Mouse (Mus musculus): ENCODE measurements around the gene Npas3.

DNA sequence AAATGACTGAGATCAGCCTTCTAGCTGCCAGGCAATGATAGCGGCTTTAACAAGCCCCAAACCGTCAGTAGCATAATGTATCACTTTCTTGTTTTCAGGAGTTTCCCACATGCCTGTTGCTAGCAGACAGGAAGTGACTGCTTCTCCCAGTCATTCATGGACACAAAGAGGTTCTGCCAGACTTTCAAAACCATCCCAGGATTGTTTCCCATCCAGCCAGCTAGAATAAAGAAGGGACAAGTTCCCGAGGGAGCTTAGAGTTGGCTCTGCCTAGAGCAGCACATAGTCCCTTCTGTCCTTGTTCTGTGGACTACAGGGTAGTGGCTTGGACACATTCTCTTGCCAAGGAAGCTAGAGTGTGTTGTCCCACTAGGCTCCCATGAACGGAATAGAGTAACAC, 157.4 kb downstream of the Npas3 start:
- no peak for TF ChIP-seq CTCF (IDR thresholded peaks at IDR 0.05; ENCODE audit: low read depth, low read length)
- TF ChIP-seq POLR2A (IDR thresholded peaks at IDR 0.05; ENCODE audit: extremely low read depth, insufficient read depth, low read length), result no peak
